Mouse (Mus musculus) CH12.LX (cell line): ENCODE measurements around the gene Kcnk16. TPM values are rescaled to one million over a fixed set of nuclear protein-coding genes. Genes with fewer than 3 reads are reported as not detected.
A peak's percentile ranks its signal among the peaks of the same experiment; 100 is the strongest.

ENCODE experiments used
- DNase-seq: peaks from one replicate; pipeline ENCODE4 v3.0.0-alpha.2; 2013; ENCODE audit errors: extremely low read depth
- H3K27ac ChIP-seq: 2 replicates; pipeline ENCODE4 v1.5.1; 2012; ENCODE audit warnings: low read depth, mild to moderate bottlenecking, control low read depth, moderate library complexity; ENCODE audit not compliant: insufficient read depth
- H3K27me3 ChIP-seq: replicated peaks from 2 replicates; pipeline ENCODE3; 2012; ENCODE audit warnings: inconsistent platforms
- H3K36me3 ChIP-seq, 2 experiments: replicated peaks in 1 of 2; 2 replicates each; pipeline versions ENCODE3 to v1.6.1; 2012; ENCODE audit warnings: inconsistent platforms in 1 of 2, low read length in 1 of 2, mild to moderate bottlenecking in 1 of 2, mixed read lengths in 1 of 2, moderate library complexity in 1 of 2; ENCODE audit not compliant: control insufficient read depth in 1 of 2, insufficient read depth in 1 of 2
- H3K4me1 ChIP-seq, 2 experiments: 2 replicates each; pipeline ENCODE4 v1.6.1; 2012; ENCODE audit warnings: inconsistent platforms in 1 of 2, moderate library complexity in 1 of 2; ENCODE audit not compliant: insufficient read depth in 2 of 2, control insufficient read depth in 1 of 2
- H3K4me2 ChIP-seq: 2 replicates; pipeline ENCODE4 v1.6.1; 2012; ENCODE audit warnings: low read depth, mild to moderate bottlenecking, control low read depth; ENCODE audit not compliant: poor library complexity, insufficient read depth, severe bottlenecking
- H3K4me3 ChIP-seq, 3 experiments: fragments of 150-350 bp in 1 of 3; sonication (generic) in 1 of 3; replicated peaks in 1 of 3; 2 replicates each; pipeline versions ENCODE3 to v1.5.1; 2011 to 2012; ENCODE audit warnings: low read depth in 2 of 3, low read length in 2 of 3, mild to moderate bottlenecking in 2 of 3, moderate library complexity in 2 of 3, control low read depth in 1 of 3, improper control_type of control experiment in 1 of 3, inconsistent platforms in 1 of 3, mixed read lengths in 1 of 3; ENCODE audit not compliant: poor library complexity in 1 of 3
- H3K79me2 ChIP-seq: replicated peaks from 2 replicates; pipeline ENCODE4 v1.6.1; 2012; ENCODE audit warnings: mild to moderate bottlenecking, moderate library complexity; ENCODE audit not compliant: control insufficient read depth, poor library complexity, insufficient read depth, severe bottlenecking; ENCODE audit errors: extremely low read depth
- H3K9ac ChIP-seq: 2 replicates; pipeline ENCODE4 v1.6.1; 2012; ENCODE audit warnings: low read depth, mild to moderate bottlenecking, control low read depth, moderate library complexity; ENCODE audit not compliant: insufficient read depth
- H3K9me3 ChIP-seq: replicated peaks from 2 replicates; pipeline ENCODE3; 2012; ENCODE audit warnings: low read length, inconsistent platforms, mixed read lengths
- BHLHE40 ChIP-seq: IDR thresholded peaks from 2 replicates; pipeline ENCODE4 v1.6.1; 2011; ENCODE audit warnings: mild to moderate bottlenecking, low read depth, low read length, improper control_type of control experiment
- CHD2 ChIP-seq: IDR thresholded peaks from 2 replicates; pipeline ENCODE4 v1.6.1; 2011; ENCODE audit warnings: low read length, improper control_type of control experiment
- E2F4 ChIP-seq: IDR thresholded peaks from 2 replicates; pipeline ENCODE4 v1.6.1; 2011; ENCODE audit warnings: low read depth, low read length, improper control_type of control experiment; ENCODE audit not compliant: insufficient replicate concordance
- ELF1 ChIP-seq: IDR thresholded peaks from 2 replicates; pipeline ENCODE4 v1.6.1; 2014; ENCODE audit warnings: low read depth, mild to moderate bottlenecking, inconsistent platforms, low read length, improper control_type of control experiment
- EP300 ChIP-seq: IDR thresholded peaks from 2 replicates; pipeline ENCODE4 v1.6.1; 2011; ENCODE audit warnings: low read length, improper control_type of control experiment
- ETS1 ChIP-seq: conservative IDR thresholded peaks from 2 replicates; pipeline ENCODE4 v1.6.1; 2012; ENCODE audit warnings: low read depth, mild to moderate bottlenecking, inconsistent platforms, low read length, improper control_type of control experiment, moderate library complexity
- GABPA ChIP-seq: IDR thresholded peaks from 2 replicates; pipeline ENCODE4 v1.6.1; 2012; ENCODE audit warnings: low read depth, low read length, improper control_type of control experiment, inconsistent platforms; ENCODE audit not compliant: insufficient replicate concordance
- HCFC1 ChIP-seq: IDR thresholded peaks from 2 replicates; pipeline ENCODE4 v1.6.1; 2012; ENCODE audit warnings: low read depth, mild to moderate bottlenecking, inconsistent platforms, low read length, improper control_type of control experiment
- IRF4 ChIP-seq: IDR thresholded peaks from 2 replicates; pipeline ENCODE4 v1.6.1; 2014; ENCODE audit warnings: low read depth, mild to moderate bottlenecking, inconsistent platforms, low read length, improper control_type of control experiment
- JUN ChIP-seq: IDR thresholded peaks from 2 replicates; pipeline ENCODE4 v1.6.1; 2011; ENCODE audit warnings: low read depth, mild to moderate bottlenecking, low read length, improper control_type of control experiment, moderate library complexity; ENCODE audit not compliant: insufficient read depth
- KAT2A ChIP-seq: IDR thresholded peaks from 2 replicates; pipeline ENCODE4 v1.6.1; 2012; ENCODE audit warnings: low read length, improper control_type of control experiment, inconsistent platforms; ENCODE audit not compliant: insufficient replicate concordance
- MAFK ChIP-seq: IDR thresholded peaks from 2 replicates; pipeline ENCODE4 v1.6.1; 2011; ENCODE audit warnings: low read length, improper control_type of control experiment; ENCODE audit not compliant: insufficient replicate concordance
- MAZ ChIP-seq: IDR thresholded peaks from 2 replicates; pipeline ENCODE4 v1.6.1; 2012; ENCODE audit warnings: low read depth, mild to moderate bottlenecking, inconsistent platforms, low read length, improper control_type of control experiment, moderate library complexity
- MEF2A ChIP-seq: IDR thresholded peaks from 2 replicates; pipeline ENCODE4 v1.6.1; 2014; ENCODE audit warnings: low read depth, mild to moderate bottlenecking, inconsistent platforms, low read length, improper control_type of control experiment, borderline replicate concordance
- MXI1 ChIP-seq: IDR thresholded peaks from 2 replicates; pipeline ENCODE4 v1.6.1; 2011; ENCODE audit warnings: mild to moderate bottlenecking, low read depth, low read length, improper control_type of control experiment
- MYC ChIP-seq: IDR thresholded peaks from 2 replicates; pipeline ENCODE4 v1.6.1; 2011; ENCODE audit warnings: low read depth, mild to moderate bottlenecking, improper control_type of control experiment, low read length
- NELFE ChIP-seq: IDR thresholded peaks from 2 replicates; pipeline ENCODE4 v1.6.1; 2011; ENCODE audit warnings: low read depth, low read length, improper control_type of control experiment
- NRF1 ChIP-seq: IDR thresholded peaks from 2 replicates; pipeline ENCODE4 v1.6.1; 2014; ENCODE audit warnings: low read depth, mild to moderate bottlenecking, inconsistent platforms, low read length, improper control_type of control experiment, moderate library complexity
- PAX5 ChIP-seq: IDR thresholded peaks from 2 replicates; pipeline ENCODE4 v1.6.1; 2012; ENCODE audit warnings: low read length, inconsistent platforms, mixed read lengths
- POLR2A ChIP-seq: IDR thresholded peaks from 2 replicates; pipeline ENCODE4 v1.6.1; 2011; ENCODE audit warnings: low read depth, mild to moderate bottlenecking, improper control_type of control experiment, low read length
- POLR2AphosphoS2 ChIP-seq: IDR thresholded peaks from 2 replicates; pipeline ENCODE4 v1.6.1; 2011; ENCODE audit warnings: low read depth, low read length, improper control_type of control experiment
- RAD21 ChIP-seq: IDR thresholded peaks from 2 replicates; pipeline ENCODE4 v1.6.1; 2011; ENCODE audit warnings: low read depth, mild to moderate bottlenecking, low read length, improper control_type of control experiment, moderate library complexity
- RCOR1 ChIP-seq: conservative IDR thresholded peaks from 2 replicates; pipeline ENCODE4 v1.6.1; 2012; ENCODE audit warnings: low read depth, mild to moderate bottlenecking, inconsistent platforms, low read length, improper control_type of control experiment
- SIN3A ChIP-seq: IDR thresholded peaks from 2 replicates; pipeline ENCODE4 v1.6.1; 2012; ENCODE audit warnings: low read length, improper control_type of control experiment, inconsistent platforms
- TBP ChIP-seq: conservative IDR thresholded peaks from 2 replicates; pipeline ENCODE4 v1.6.1; 2011; ENCODE audit warnings: low read depth, low read length, improper control_type of control experiment
- TCF12 ChIP-seq: IDR thresholded peaks from 2 replicates; pipeline ENCODE4 v1.6.1; 2014; ENCODE audit warnings: low read depth, mild to moderate bottlenecking, inconsistent platforms, low read length, improper control_type of control experiment
- UBTF ChIP-seq: IDR thresholded peaks from 2 replicates; pipeline ENCODE4 v1.6.1; 2012; ENCODE audit warnings: low read depth, mild to moderate bottlenecking, inconsistent platforms, low read length, improper control_type of control experiment, moderate library complexity
- USF1 ChIP-seq: IDR thresholded peaks from 2 replicates; pipeline ENCODE4 v1.6.1; 2014; ENCODE audit warnings: low read depth, mild to moderate bottlenecking, inconsistent platforms, low read length, improper control_type of control experiment
- USF2 ChIP-seq: conservative IDR thresholded peaks from 2 replicates; pipeline ENCODE4 v1.6.1; 2011; ENCODE audit warnings: low read depth, low read length, improper control_type of control experiment
- ZC3H11A ChIP-seq: IDR thresholded peaks from 2 replicates; pipeline ENCODE4 v1.6.1; 2012; ENCODE audit warnings: low read depth, mild to moderate bottlenecking, inconsistent platforms, low read length, improper control_type of control experiment
- ZMIZ1 ChIP-seq: IDR thresholded peaks from 2 replicates; pipeline ENCODE4 v1.6.1; 2012; ENCODE audit warnings: low read depth, mild to moderate bottlenecking, inconsistent platforms, low read length, improper control_type of control experiment
- dilution Hi-C: fragments of 300-500 bp; cut with MboI; formaldehyde crosslinking; loops from 2 replicates; pipeline ENCODE4 v1.14.3; 2020; ENCODE audit warnings: low sequenced_read_pairs; ENCODE audit not compliant: extremely low pct_unique_long_range_greater_than_20kb, extremely low pct_ligation_motif_present
- in situ Hi-C: fragments of 300-500 bp; cut with MboI; formaldehyde crosslinking; loops from 3 replicates; pipeline ENCODE4 v1.14.3; 2019; ENCODE audit warnings: low sequenced_read_pairs, low pct_ligation_motif_present, low pct_unique_long_range_greater_than_20kb, mixed read lengths
- polyA plus RNA-seq: library from polyadenylated mRNA; unstranded; fragments of >175 nt; gene quantifications from 2 replicates; pipeline ENCODE4 v1.2.1, GENCODE M21; 2012; ENCODE audit warnings: low read depth; ENCODE audit not compliant: insufficient read length
- total RNA-seq, 2 experiments: library from RNA; depleted of rRNA; stranded (reverse); fragments of 300-350 nt in 1 of 2; fragments of >200 nt in 1 of 2; gene quantifications; 2 replicates each; pipeline ENCODE4 v1.2.3; 2012 to 2014

Gene Kcnk16
- total and polyA plus RNA-seq, 3 experiments: not detected

- Histone ChIP-seq H3K36me3 (peaks cover 0 to 4% of the 10 kb centered on the region in 2 experiments), H3K79me2 (peaks cover 3% of the 10 kb centered on the region; the same call in 1 of the 2 replicates), H3K9me3 (no peaks in the 10 kb centered on the region), H3K27ac (no peak within 1 kb of the TSS), H3K9ac (peak within 1 kb of the TSS; percentile 93), H3K27me3 (no peaks in the 10 kb centered on the region), H3K4me3 (peak within 1 kb of the TSS; percentile 56 to 88 (median 80)), H3K4me1 (peaks cover 4 to 21% of the 10 kb centered on the region in 2 experiments), H3K4me2 (peak within 1 kb of the TSS; percentile 99)
- peak; percentile 94 for DNase-seq
- in situ Hi-C loops: no loop called here
- TF ChIP-seq HCFC1: peak; percentile 100
- TF ChIP-seq IRF4: peak; percentile 75
- peak; percentile 97 for TF ChIP-seq MYC
- peak; percentile 80 for TF ChIP-seq ELF1
- no peak for TF ChIP-seq RAD21
- TF ChIP-seq CHD2: peak; percentile 90
- TF ChIP-seq POLR2AphosphoS2: peak; percentile 66; the same call in 1 of the 2 replicates
- TF ChIP-seq ZC3H11A: no peak
- TF ChIP-seq USF2: no peak
- TF ChIP-seq MAFK: no peak
- peak; percentile 79 for TF ChIP-seq TBP
- TF ChIP-seq BHLHE40: peak; percentile 75
- no peak for TF ChIP-seq USF1
- no peak for TF ChIP-seq MXI1
- peak; percentile 94; the same call in 1 of the 2 replicates for TF ChIP-seq GABPA
- no peak for TF ChIP-seq E2F4
- no peak for TF ChIP-seq PAX5
- no peak for TF ChIP-seq EP300
- no peak for TF ChIP-seq UBTF
- TF ChIP-seq ETS1: no peak; the same call in 1 of the 2 replicates
- TF ChIP-seq MAZ: no peak
- peak; percentile 32; the same call in 1 of the 2 replicates for TF ChIP-seq NRF1
- no peak for TF ChIP-seq RCOR1
- no peak for TF ChIP-seq MEF2A
- peak; percentile 100 for TF ChIP-seq KAT2A
- TF ChIP-seq TCF12: no peak
- TF ChIP-seq SIN3A: peak; percentile 92
- peak; percentile 59 for TF ChIP-seq POLR2A
- no peak for TF ChIP-seq NELFE
- no peak for TF ChIP-seq ZMIZ1
- no peak for TF ChIP-seq JUN
- dilution Hi-C loops: no loop called here
These were observed 25.3 kb upstream of the Kcnk16 start, which contains the start of gene Nudt13 for GRCm38 (mm10) chr14:20294117-20294892. Gene Nudt13, plus strand, starts transcription at chr14:20294697.
